Mouse (Mus musculus) embryonic fibroblast, embryonic 13.5 days (primary cell): Measurements from ENCODE around the gene Bap1.

ENCODE experiments used
- CTCF ChIP-seq: IDR thresholded peaks from 2 replicates; pipeline ENCODE4 v1.5.1; 2011; ENCODE audit warnings: mild to moderate bottlenecking, control low read depth, low read length, moderate library complexity, borderline replicate concordance; ENCODE audit not compliant: insufficient read depth
- POLR2A ChIP-seq: IDR thresholded peaks from 2 replicates; pipeline ENCODE4 v1.6.1; 2011; ENCODE audit warnings: low read depth, mild to moderate bottlenecking, control low read depth, low read length, moderate library complexity

DNA sequence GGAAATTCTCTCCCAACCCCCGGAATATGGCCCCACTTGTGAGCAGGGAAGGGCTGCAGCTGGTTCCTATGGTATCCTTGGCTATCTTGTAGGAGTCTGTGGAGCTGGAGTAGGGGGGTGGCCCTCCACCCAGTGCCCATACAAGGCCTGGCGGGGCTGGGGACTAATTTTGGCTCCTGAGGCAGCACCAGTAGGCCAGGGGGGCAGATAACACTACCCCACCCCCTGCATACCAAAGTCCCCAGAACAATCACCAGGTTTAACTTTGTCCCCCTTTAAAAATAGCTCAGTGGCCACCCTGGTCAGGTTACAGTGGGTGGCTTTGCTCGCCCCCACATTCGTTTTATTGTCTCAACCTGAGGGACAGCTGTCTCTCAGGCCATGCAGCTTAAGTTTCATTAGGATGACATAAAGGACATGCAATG is 42.1 kb upstream of the Bap1 start:
- no peak for TF ChIP-seq POLR2A
- no peak for TF ChIP-seq CTCF
